Mouse (Mus musculus): ENCODE data around the gene Kcnh2. TPM values are rescaled to one million over a fixed set of nuclear protein-coding genes. Genes with fewer than 3 reads are reported as not detected.

The Kcnh2 gene
- polyA plus RNA-seq, 2 experiments: 3.8 to 16.2 TPM

DNA sequence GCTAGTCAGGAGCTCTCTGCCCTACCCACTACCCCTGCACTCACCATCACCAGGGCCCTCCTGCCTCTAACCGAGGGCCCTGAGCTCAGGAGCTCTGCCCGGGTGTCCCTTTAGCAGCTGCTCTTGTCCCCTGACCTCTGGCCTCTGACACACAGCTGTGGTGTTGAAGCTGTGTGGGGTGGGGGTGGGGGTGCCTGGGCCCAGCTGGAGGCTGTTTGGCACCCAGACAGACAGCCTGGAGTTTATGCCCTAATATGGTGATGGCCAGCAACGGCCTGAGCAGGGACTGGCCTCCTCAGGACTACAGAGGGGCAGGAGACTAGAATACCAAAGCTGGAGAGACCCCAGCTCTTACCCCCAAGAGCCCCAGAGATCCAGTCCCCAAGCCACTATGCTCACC lies 16.7 kb downstream of the Kcnh2 start:
- WGBS: 0% methylated on average over 1 of the region's 3 CpGs
- H3K4me3 ChIP-seq (replicated peaks; ENCODE audit: low read length): no peak overlapping the region
- peaks cover under 1% of the 10 kb centered on the region; the same call in 1 of the 2 replicates for H3K4me1 ChIP-seq (ENCODE audit: control insufficient read depth, insufficient read depth, low read length)
- no peak for TF ChIP-seq POLR2A (IDR thresholded peaks at IDR 0.05; ENCODE audit: borderline replicate concordance, extremely low read depth, insufficient read depth, insufficient read length)
- no peak overlapping the region for H3K27ac ChIP-seq (replicated peaks; ENCODE audit: low read depth, low read length)
- no peak overlapping the region for H3K9ac ChIP-seq (ENCODE audit: low read depth, low read length, severe bottlenecking)
- DNase-seq (ENCODE audit: low spot score): no peak
- H3K36me3 ChIP-seq (ENCODE audit: control insufficient read depth, insufficient read depth, low read length): no peaks in the 10 kb centered on the region
- H3K27me3 ChIP-seq (ENCODE audit: control insufficient read depth, insufficient read depth, low read length): no peaks in the 10 kb centered on the region
- H3K9me3 ChIP-seq (ENCODE audit: control insufficient read depth, low read length): no peaks in the 10 kb centered on the region
- no peak overlapping the region for H3K4me2 ChIP-seq (replicated peaks; ENCODE audit: low read depth, low read length, severe bottlenecking)
- ATAC-seq (ENCODE audit: low FRiP score, low read depth): no peak

DNA sequence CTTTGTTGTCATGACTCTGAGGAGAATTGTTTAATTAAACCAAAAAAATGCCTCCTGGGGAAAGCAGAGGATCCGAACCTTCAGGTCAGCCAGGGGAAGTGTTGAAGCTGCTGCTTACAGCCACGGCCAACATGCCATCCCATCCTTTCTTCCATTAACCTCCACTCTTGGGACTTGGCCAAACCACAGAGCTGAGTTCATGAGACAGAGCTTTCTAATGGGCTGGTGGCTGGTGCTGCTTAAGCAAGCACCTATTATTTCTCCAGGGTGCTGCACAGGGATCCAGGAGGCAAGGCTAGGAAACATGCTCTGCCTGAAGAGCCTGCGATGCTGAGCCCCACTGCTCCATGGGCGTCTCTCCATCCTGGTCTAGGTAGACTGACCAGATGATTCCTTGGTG lies 19.0 kb downstream of the Kcnh2 start:
- Histone ChIP-seq H3K4me1 (ENCODE audit: control insufficient read depth, insufficient read depth, low read length) (peaks cover 17% of the 10 kb centered on the region), H3K9me3 (ENCODE audit: control insufficient read depth, low read length) (no peaks in the 10 kb centered on the region), H3K9ac (ENCODE audit: low read depth, low read length, severe bottlenecking) (no peak overlapping the region), H3K27ac (replicated peaks; ENCODE audit: low read depth, low read length) (no peak overlapping the region), H3K4me3 (replicated peaks; ENCODE audit: low read length) (no peak overlapping the region), H3K36me3 (ENCODE audit: control insufficient read depth, insufficient read depth, low read length) (no peaks in the 10 kb centered on the region), H3K4me2 (replicated peaks; ENCODE audit: low read depth, low read length, severe bottlenecking) (no peak overlapping the region), H3K27me3 (ENCODE audit: control insufficient read depth, insufficient read depth, low read length) (no peaks in the 10 kb centered on the region)
- ATAC-seq (ENCODE audit: low FRiP score, low read depth) (no peak), DNase-seq (ENCODE audit: low spot score) (no peak)
- TF ChIP-seq POLR2A (IDR thresholded peaks at IDR 0.05; ENCODE audit: borderline replicate concordance, extremely low read depth, insufficient read depth, insufficient read length): no peak
- 84% methylated on average over 4 of the region's 4 CpGs for WGBS

DNA sequence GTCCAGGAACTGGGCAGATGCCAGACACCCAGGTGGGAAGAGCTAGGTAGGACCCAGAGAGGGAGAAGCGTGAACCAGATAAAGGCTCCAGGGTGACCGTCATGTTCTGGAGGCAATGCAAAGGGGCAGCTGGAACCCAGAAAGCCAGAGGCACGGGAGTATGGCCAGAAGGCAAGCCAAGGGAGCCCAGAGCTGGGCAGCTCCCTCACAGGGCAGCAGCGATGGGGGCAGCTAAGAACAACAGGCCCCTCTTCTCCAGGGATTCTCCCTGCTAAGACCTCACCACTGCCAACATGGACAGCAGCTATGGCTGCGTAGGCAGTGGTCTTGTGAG lies 21.5 kb downstream of the Kcnh2 start:
- H3K27ac ChIP-seq (replicated peaks; ENCODE audit: low read depth, low read length): no peak overlapping the region
- no peak for TF ChIP-seq POLR2A (IDR thresholded peaks at IDR 0.05; ENCODE audit: borderline replicate concordance, extremely low read depth, insufficient read depth, insufficient read length)
- H3K9me3 ChIP-seq (ENCODE audit: control insufficient read depth, low read length): no peaks in the 10 kb centered on the region
- DNase-seq (ENCODE audit: low spot score) (no peak), ATAC-seq (ENCODE audit: low FRiP score, low read depth) (0 out of 2 replicates have a peak, but pooled peaks have one; percentile 3)
- 0 out of 2 replicates have a peak overlapping the region, but pooled peaks have one; percentile 32 for H3K9ac ChIP-seq (ENCODE audit: low read depth, low read length, severe bottlenecking)
- H3K4me1 ChIP-seq (ENCODE audit: control insufficient read depth, insufficient read depth, low read length): peaks cover 17% of the 10 kb centered on the region
- no peak overlapping the region; the same call in 1 of the 2 replicates for H3K4me3 ChIP-seq (replicated peaks; ENCODE audit: low read length)
- H3K27me3 ChIP-seq (ENCODE audit: control insufficient read depth, insufficient read depth, low read length): 0 out of 2 replicates have a peak, but pooled peaks cover 6% of the 10 kb centered on the region
- H3K4me2 ChIP-seq (replicated peaks; ENCODE audit: low read depth, low read length, severe bottlenecking): peak overlapping the region; percentile 68
- WGBS: 43% methylated on average over 4 of the region's 5 CpGs
- no peaks in the 10 kb centered on the region for H3K36me3 ChIP-seq (ENCODE audit: control insufficient read depth, insufficient read depth, low read length)

DNA sequence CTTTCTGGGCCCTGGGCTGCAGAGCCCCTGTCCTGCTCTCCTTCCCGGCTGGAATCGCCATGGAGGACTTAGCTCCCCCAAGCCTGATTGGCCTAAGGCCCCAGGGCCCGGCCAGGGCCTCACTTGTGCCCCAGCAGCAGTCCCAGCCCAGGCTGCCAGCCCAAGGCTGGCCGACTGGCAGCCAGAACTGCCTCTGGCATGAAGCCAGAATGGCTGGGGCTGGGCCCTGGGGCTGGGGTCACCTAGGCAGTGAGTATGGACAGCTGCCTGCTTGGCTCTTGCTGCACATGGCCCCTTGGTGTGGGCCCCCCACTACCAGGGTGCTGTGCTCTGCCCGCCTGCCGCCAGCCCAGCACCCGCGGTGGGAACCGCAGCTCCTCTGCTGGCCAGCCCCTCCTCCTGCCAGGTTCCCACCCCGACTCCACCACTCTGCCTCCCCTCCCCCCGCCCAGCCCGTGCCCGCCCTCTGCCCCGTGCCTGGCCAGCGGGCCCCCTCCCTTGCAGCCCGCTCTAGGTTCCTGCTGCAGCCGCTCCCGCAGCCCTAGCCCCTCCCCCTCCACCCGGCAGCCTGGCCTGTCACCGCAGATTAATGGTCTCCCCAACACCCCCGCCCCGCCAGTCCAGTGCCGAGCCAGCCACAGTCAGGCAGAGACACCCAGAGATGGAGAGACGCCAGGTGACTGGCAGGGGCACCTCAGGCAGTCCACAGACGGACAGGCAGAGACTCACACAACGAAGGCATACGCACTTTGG lies 22.0 kb downstream of the Kcnh2 start:
- H3K4me2 ChIP-seq (replicated peaks; ENCODE audit: low read depth, low read length, severe bottlenecking): peak overlapping the region; percentile 68
- 3% methylated on average over 17 of the region's 27 CpGs for WGBS
- no peaks in the 10 kb centered on the region for H3K36me3 ChIP-seq (ENCODE audit: control insufficient read depth, insufficient read depth, low read length)
- DNase-seq (ENCODE audit: low spot score) (no peak), ATAC-seq (ENCODE audit: low FRiP score, low read depth) (peak; percentile 68)
- H3K4me1 ChIP-seq (ENCODE audit: control insufficient read depth, insufficient read depth, low read length): peaks cover 17% of the 10 kb centered on the region
- H3K4me3 ChIP-seq (replicated peaks; ENCODE audit: low read length): peak overlapping the region; percentile 25
- no peaks in the 10 kb centered on the region for H3K9me3 ChIP-seq (ENCODE audit: control insufficient read depth, low read length)
- peak overlapping the region; percentile 32 for H3K9ac ChIP-seq (ENCODE audit: low read depth, low read length, severe bottlenecking)
- 0 out of 2 replicates have a peak, but pooled peaks cover 8% of the 10 kb centered on the region for H3K27me3 ChIP-seq (ENCODE audit: control insufficient read depth, insufficient read depth, low read length)
- TF ChIP-seq POLR2A (IDR thresholded peaks at IDR 0.05; ENCODE audit: borderline replicate concordance, extremely low read depth, insufficient read depth, insufficient read length): no peak
- no peak overlapping the region for H3K27ac ChIP-seq (replicated peaks; ENCODE audit: low read depth, low read length)

DNA sequence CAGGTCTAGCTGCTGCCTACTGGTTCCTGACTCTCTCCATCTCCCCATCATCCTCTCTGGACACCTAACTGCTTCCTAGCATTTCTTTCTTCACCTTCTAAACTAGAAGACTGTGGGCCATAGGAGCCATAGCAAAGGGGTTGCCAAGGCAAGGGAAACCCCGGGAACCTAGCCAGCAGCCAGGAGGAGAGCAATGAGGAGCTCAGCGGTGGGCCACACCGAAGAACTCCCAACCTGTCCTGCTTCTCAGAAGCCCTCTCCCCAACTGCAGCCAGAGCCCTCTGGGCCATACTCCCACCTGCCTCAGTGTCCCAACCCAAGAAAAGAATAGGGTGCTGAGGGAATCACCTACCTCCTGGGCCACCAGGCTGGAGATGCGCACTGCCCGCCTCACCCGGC lies 22.6 kb downstream of the Kcnh2 start:
- no peak for TF ChIP-seq POLR2A (IDR thresholded peaks at IDR 0.05; ENCODE audit: borderline replicate concordance, extremely low read depth, insufficient read depth, insufficient read length)
- no peaks in the 10 kb centered on the region for H3K9me3 ChIP-seq (ENCODE audit: control insufficient read depth, low read length)
- H3K36me3 ChIP-seq (ENCODE audit: control insufficient read depth, insufficient read depth, low read length): no peaks in the 10 kb centered on the region
- peaks cover 17% of the 10 kb centered on the region for H3K4me1 ChIP-seq (ENCODE audit: control insufficient read depth, insufficient read depth, low read length)
- ATAC-seq (ENCODE audit: low FRiP score, low read depth) (no peak), DNase-seq (ENCODE audit: low spot score) (no peak)
- H3K4me2 ChIP-seq (replicated peaks; ENCODE audit: low read depth, low read length, severe bottlenecking): peak overlapping the region; percentile 68
- H3K27ac ChIP-seq (replicated peaks; ENCODE audit: low read depth, low read length): no peak overlapping the region
- 68% methylated on average over 6 of the region's 6 CpGs for WGBS
- H3K4me3 ChIP-seq (replicated peaks; ENCODE audit: low read length): peak overlapping the region; percentile 25
- H3K9ac ChIP-seq (ENCODE audit: low read depth, low read length, severe bottlenecking): peak overlapping the region; percentile 32
- H3K27me3 ChIP-seq (ENCODE audit: control insufficient read depth, insufficient read depth, low read length): 0 out of 2 replicates have a peak, but pooled peaks cover 8% of the 10 kb centered on the region
